Mouse (Mus musculus): ENCODE data around the gene Cmpk1.
"Not testable (repeated sequence)": the region's sequence is repeated elsewhere in the genome, so short reads cannot be mapped to it uniquely, and the experiment has no call there.

The Cmpk1 gene

DNA sequence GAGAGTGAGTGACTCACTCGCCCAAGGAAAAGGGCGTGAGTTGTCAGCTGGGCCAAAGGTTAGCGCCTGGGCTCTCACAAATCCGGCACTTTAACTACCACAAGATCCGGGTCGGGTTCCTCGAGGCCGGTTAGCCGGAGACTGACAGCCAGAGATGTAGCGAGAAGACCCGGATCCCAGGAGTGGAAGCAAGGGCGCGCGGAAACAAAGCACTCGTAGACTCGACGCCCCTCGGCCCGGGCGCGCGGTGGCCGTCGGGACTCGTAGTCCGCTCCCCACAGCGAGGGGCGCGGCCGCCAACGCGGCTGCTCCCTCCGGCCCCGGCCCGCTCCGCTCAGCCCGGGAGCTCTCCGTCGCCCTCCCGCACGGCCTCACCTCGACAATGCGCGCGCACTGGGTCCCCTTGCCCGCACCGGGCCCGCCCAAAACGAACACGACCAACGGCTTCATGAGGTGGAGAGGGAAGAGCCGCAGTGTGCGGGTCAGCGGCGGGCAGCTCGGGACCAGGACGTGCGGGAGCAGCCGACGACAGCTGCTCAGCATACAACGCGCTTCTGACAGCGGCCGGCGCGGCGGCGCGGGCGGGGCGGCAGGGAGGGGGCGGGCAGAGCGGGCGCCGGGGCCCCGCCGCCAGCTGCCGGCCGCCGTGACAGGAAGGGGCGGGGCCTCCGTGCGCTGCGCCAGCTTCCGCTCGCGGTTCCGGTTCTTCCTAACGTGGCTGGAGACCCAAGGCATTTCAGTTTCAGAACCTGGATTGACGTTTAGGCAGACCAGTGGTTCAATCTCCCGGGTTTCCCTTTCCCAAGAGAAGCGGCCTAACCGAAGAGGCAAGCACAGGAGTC, at the start of gene Cmpk1:
Gene Cmpk1 (minus strand): TSS at position 651 of the 842 bp plus-strand sequence.
- DNase-seq, result peak; percentile 87

DNA sequence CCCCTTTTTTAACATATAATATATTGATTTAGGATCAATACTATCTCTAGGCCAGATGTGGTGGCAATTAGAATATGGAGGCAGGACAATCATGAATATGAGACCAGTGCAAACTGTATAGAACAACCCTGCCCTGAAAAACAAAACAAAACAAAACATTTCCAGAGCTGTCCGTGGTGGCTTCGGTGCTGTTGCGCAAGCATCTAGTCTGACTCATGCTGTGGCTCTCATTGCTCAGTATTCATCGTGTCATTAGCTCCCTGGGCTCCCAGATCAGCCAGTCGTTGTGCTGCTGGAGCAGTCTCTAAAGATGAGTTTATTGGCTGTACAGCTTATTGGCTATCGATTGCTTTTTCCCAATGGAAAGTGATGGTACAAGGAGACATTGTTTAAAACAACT, 48.0 kb upstream of the Cmpk1 start:
- DNase-seq, result no peak

DNA sequence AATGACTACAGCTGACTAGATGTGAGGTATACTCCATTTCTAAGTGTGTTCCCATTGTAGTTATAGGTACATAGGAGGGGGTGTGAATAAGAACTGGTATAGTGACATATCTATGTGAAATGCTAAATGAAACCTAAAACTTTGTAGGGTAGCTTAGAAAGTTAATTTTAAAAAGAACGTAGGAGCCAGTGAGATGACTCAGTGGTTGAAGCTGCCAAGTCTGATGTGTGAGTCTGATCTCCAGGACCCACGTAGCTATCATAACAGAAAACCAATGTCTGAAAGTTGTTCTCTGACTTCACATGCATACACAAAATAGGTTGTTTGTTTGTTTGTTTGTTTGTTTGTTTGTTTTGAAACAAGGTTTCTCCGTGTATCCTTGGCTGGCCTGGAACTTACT, 33.0 kb upstream of the Cmpk1 start:
- no peak for DNase-seq

DNA sequence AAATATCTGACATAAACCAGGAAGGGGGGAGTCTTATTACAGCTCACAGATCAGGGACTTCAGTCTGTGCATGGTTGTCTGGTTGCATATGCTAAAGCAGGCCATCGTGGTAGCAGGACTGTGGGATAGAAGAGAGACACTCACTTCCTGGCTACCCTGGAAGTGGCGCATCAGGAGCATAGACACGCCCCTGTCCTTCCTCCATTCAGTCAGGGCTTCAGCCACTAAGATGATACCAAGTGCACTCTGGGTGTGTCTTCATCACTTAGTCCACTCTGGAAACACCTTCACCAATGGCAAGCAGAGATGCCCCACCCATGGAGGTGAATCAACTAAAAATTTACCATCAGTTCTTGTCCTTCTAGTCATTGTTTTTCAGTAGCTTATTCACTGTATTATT, 27.2 kb upstream of the Cmpk1 start:
- no peak for DNase-seq

DNA sequence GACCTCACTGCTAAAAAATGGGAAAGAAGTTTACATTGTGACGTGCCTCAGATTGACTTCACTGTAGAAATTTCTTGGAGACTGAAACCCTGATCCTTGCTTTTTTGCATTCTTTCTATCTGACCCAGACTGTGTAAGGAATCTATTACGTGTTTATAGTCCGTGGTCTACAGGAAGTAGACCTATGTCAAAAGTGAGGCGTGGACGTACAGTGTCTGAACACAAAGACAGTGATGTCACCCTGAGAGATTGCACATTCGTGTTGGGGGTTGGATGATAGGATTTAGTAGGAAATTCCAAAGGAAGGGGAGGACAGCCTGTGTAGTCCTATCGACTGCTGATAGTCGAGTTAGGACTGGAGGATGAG, 13.4 kb upstream of the Cmpk1 start:
- no peak for DNase-seq

DNA sequence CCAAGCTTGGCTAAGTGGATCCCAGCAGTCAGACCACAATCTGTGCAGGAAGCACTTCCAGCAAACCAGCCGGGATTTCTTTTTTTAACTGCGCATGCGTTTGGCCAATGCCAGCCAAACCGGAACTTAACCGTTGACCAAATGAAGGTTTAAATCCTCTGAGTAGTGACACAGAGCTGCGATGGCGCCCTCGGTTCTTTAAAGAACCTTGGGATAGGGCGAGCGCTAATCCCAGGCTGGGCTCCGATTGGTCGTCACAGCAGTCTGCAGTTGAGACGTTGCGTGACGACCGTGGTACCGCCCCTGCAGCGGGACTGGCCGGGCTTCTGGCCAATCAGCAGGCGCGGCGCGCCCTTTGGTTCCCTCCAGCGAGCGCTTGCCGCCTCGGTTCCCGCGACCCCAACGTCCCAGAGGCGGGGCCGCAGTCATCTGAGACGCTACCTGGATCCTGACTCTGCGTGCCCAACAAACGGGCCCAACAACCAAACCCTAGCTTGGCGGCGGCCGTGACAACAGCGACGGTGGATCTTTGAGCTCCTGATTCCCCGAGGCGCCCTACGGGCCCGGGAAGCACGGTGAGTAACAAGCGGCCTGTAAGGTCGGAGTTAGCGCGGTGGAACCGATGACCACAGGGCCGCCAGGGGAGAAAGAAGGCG, 12.9 kb upstream of the Cmpk1 start, which contains the start of gene Stil:
Gene Stil (plus strand): TSS at position 387 of the 656 bp plus-strand sequence.
- peak; percentile 91 to 93 for DNase-seq

DNA sequence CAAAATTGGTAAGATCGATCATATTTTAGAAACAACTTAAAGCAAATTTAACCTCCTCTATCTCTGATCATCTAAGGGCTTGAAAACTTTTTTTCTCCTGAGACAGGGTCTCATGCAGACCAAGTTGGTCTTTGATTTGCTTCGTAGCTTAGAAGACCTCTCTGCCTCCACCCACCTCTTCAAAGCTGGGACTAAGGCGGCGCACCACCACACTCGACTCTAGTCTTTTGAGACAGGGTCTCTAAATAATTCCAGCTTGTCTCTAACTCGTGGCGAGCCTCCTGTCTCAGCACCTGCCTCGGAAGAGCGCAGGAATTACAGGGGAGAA, 12.4 kb upstream of the Cmpk1 start:
- no peak for DNase-seq

DNA sequence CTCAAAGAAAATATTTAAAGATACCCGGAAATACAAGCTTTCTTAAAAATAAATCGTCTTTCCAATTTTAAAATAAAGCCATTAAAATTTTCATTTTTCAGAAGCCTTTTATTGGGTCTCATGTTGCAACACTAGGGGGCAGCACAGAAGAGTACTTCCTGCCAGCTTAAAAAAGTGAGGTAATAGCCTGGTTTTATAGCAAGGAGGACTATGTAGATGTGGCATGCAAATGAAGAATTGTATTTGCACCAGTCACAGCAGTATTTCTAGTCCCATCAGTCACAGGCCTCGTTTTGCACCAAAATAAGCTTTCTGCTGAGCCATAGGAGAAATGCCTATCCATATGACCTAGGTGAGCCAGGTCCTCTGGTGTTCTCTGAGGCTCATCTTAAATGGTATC, 10.0 kb upstream of the Cmpk1 start:
- DNase-seq, result peak; percentile 71 to 78

DNA sequence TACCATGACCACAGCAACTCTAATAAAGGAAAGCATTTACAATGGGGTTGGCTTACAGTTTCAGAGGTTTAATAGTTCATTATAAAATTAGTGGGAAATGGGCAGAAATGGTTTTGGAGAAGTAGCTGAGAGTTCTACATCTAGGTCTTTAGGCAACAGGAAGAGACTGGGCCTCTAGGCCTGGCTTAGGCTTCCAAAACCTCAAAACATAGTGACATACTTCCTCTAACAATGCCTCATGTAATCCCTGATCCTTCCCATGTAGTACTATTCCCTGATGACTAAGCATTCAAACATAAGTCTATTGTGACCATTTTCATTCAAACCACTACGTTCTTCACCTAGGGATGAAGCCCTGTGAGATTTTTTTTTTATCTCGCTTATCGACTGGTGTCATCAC, 7.2 kb upstream of the Cmpk1 start:
- no peak for DNase-seq

DNA sequence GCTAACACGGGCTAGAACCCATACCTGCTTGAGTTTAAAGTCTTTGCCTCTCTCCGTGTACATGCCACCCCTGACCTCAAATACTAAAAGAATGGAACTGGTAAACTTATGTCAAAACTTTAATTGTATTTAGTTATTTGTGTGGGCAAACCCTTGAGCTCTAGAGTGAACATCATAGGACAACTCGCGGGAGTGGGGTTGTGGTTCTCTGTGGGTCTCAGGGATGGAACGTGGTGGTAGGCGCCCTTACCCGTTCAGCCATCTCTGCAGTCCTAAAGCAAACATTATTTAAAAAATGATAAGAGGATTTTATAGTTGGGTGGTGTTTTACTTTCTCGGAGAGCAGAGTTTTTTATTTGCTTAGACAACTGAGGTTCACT, 840 bp downstream of the Cmpk1 start:
- no peak for DNase-seq

DNA sequence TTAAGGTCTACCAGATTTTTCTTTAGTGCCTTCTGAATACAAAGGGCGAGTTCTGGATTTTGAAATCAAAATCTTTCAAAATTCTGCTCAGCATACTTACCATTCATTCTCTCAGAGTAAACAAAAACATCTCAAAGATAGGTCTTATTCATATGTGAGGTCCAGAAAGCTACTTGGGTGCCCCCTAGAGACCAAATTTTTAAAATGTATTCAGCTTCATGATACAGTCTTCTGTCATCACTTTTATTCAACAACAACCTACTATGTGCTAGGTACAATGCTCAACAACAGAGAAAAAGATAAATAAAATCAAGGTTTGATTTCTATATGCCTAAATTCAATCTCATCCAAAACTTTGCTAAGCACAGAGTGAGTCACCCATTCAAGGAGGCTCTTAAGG, 4.0 kb downstream of the Cmpk1 start:
- no peak for DNase-seq

DNA sequence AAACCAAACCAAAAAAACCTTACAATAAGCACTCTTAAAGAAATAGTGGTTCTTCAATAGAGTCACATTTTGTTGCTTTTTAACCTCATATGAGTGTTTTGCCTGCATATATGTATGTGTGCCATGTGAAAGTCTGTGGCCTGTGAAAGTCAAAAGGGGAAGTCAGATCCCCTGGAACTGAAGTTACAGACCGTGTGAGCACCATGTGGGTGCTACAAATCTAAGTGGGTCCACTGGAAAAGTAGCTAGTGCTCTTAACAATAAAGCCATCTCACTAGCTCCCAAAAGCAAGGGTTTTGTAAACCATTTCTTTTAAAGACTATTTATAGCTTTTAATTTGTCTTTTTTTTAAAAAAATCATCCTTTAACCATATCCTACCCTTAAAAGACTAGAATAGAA, 4.4 kb downstream of the Cmpk1 start:
- DNase-seq, result peak; percentile 31 to 41

DNA sequence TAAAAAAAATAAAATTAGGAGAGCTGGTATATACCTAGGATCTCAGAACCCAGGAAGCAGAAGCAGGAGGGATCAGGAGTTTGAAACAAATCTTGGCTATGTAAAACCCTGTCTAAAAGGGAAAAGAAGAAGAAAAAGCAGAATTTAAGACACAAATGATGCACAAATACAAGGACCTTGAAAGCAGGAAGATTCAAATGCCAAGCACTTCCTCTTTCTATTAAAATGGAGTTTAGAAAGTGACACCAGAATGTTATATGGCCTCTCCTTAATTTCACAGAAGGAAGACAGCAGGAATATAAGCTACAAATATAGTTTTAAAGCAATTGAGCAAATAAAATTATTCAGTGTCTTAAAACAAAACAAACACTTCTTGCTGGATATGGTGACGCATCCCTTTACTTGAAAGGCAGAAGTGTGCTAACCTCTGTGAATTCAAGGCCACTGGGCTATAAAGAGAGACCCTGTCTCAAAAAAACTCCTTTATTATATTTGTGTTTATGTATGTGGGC, 13.8 kb downstream of the Cmpk1 start:
- DNase-seq, result no peak

DNA sequence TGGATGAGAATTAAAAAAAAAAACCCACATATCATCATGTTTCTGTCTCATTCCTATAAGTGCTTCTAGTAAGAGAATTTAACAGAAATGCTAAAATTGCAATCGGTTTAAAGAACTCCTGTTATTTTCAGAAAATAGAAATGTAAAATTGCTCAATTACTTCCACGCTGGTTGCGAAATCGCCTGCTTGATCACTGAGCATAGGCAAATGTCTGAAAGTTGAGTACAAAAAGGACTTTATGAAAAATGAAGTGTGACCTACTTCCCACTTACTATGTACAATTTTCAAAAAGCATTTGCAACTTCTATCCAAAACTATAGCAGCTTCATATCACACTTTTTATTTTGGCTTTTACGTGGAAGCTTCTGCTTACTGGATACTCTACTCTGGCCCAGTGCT, 16.3 kb downstream of the Cmpk1 start:
- DNase-seq, result no peak

DNA sequence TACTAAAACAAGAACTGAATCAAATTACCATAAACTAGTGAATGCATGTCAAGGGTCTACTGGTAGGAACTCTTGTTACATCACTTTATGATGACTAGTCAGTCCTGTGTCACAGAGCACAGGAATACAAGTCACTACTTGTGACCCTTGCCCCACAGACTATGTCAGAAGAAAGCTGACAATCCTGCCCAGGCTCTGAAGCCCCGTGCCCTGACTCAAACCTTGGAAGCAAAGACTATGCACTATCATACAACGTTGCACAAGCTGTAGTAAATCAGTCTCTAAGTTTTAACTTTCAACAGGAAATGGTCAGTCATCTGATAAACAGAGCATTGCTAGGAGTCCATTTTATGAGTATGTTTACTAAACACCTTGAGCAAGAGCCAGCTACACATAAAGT, 26.2 kb downstream of the Cmpk1 start:
- DNase-seq, result not testable (repeated sequence)

DNA sequence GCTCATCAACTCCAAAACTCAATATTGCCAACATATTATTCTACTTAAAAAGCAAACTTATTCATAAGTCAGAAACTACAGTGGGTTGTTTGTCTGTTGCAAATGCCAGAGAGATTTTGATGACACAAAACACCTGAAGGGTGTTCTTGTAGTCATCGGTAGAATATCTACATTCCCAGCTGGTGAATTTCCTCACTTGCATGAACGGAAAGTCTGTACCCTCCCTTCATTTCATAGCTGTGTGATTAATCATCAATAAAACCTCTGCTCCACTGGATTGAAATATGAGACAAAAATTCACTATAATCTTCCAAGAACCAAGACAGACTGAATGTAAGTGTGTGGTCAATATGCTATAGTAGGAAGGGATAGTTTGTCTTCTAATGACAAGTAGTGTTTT, 27.5 kb downstream of the Cmpk1 start:
- DNase-seq, result no peak

DNA sequence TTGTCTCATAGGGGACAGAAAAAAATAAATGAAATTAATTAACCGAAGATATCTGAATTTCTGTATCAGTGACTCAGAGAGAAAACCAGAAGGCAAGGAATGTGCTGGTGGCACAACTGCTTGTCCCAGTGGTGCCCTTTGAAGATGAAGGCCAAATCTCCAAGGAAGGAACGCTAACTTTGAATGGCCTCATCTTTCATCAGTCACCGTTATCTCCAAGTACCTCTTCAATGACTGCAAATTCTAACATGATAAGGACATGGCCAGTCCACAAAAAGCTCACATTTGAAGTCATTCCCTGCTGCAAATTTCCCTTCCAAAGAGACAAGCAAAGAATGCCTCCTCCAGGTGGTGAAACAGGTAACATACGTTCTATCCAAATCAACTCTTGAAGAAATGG, 28.3 kb downstream of the Cmpk1 start:
- no peak for DNase-seq

DNA sequence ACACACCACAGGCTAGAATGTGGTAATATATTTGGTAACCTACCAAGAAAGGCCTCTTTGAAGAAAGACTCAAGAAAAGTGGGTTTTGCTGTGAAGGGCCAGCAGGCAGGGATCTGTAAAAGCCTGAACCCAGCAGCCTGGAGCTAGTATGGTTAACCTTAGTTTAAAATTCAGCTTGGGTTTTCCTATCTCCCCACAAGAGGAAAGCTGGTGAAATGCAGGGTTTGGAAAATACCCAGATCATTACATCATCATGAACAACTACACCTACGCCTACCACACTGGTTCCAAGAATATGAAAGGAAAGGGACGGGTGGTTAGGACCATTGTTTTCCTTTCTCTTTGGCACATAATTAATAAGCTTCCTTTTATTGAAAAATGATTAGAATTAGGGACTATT, 28.8 kb downstream of the Cmpk1 start:
- DNase-seq, result no peak

DNA sequence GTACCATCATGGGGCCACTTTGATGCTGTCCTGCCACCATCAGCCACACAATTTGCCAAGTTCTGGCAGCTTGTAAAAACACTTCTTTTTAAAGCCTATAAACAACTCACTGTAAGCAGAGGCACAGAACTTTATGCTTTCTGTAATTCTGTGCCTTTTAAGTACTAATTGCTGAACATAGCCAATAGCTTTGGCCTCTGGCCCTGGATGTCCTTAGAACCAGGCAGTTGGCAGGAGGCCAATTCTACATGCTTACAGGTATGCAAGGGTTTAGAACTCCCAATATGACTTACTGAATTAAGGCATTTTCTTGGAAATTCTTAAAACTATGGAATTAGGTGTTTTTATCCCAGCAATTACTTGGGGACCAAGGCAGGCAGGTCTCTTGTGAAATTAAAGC, 29.6 kb downstream of the Cmpk1 start:
- DNase-seq, result no peak

DNA sequence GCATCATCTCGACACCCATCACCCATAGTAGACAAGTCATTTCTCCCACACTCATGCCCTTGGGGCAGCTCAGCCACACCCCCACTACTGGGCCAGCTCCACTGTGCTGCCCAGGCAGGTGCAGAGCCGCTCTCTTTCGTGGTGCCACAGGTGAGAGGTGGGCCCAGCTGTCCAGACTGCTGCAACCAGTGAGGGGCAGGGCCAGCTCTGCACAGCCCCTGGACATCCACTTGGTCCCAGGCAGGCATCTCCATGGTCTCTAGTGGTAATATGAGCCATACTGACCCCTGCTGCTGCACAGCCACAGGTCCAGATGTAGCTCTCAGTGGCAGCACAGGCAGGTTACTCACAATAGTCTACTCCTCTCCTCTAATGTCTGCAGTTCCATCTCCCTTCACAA, 33.9 kb downstream of the Cmpk1 start:
- DNase-seq, result no peak

DNA sequence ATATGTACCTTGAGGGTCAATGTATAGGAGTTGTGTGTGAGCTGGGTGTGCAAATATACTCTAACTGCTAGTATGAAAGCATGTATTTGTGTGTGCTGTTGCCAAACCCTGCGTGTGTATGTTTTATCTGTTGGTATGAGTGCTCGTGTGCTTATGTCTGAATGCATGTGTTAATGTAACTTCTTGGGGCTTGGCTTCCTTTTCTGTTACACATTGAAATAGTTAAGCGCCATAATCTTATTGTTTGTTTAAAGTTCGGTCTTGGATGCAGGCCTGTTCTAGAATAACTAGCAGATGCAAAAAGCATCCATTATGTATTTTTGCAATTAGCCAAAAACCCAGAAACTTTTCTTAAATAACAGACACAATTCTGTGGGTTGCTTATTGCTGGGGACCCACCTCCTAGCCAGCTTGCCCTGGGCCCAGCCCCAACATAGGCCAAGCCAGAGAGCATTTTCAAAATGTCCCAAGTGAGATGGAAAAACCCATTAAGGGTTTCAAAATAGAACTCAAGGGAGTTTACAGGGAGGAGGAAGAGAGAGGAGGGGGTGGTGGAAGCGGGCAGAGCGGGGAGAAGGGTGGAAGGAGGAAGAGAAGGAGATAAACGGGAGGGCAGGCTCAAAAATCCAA, 39.1 kb downstream of the Cmpk1 start:
- DNase-seq, result no peak

DNA sequence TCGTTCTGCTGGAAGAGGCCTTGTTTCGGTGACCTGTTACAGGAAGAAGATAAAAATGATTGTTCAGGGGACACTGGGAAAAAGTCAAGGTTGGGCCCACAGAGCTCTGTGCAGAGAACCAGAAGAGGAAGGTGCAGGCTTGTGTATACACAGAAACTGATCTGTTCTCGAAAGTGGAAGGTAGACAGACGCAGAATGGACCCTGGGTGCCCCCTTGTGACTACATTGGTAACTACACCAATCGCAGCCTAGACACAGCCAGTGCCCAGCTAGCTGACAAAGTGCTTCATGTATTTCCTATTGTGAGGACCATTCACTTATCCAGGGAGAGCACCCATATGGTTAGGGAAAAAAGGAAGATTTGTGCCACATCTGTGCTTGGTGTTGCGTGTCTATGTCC, 39.6 kb downstream of the Cmpk1 start:
- DNase-seq, result peak; percentile 83 to 87

DNA sequence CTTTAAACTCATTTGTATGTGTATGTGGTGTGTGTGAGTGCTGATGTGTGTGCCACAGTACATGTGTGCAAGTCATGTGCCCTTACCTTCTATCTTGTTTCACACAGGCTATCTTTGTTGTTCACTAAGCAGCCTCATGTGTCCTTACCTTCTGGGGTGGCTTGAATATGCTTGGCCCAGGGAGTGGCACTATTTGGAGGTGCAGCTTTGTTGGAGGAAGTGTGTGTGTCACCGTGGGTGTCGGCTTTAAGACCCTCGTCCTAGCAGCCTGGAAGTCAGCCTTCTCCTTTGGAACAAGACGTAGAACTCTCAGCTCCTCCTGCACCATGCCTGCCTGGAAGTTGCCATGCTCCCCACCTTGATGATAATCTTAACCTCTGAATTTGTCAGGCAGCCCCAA, 40.6 kb downstream of the Cmpk1 start:
- DNase-seq, result no peak

DNA sequence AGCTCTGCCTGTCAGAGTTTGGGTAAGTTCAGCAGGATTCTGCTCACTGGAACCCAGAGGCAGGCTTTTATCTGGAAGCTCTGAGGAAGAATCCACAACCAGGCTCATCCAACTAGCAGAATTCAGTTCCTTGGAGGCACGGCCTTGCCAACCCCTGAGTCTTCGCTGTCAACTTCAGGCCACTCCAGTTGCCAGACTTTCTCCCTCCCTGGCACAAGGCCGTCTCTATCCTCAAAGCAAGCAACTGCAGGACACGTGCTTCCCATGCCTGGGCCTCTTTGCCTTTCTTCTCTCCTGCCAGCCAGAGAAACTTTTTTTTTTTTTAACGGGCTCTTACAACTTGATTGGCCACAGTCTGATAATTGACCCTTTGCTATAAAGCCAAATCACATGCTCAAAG, 42.0 kb downstream of the Cmpk1 start:
- DNase-seq, result no peak

All from B cell, adult 2 months (primary cell).